Mouse (Mus musculus): ENCODE results near the gene Mtrex.

The Mtrex gene

DNA sequence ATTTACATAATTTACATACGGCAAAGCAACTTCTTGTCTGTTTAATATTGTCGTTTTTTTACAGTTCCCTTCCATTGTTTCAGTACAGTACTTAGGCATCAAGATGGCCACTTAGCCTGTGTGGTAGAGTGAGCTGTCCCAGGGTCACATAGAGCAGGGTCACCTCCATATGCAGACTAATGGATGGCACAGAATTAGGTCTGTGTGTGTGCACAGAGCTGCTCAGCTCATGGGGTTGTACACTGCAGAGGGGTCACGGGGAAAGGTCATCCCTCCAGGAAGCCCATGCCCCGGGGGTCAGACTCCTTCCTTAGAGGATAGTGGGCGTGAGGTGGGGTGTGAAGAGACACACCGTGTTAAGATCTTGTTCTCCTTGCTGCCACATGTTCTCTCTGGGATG is 101.7 kb downstream of the Mtrex start:
- DNase-seq (ENCODE audit: low spot score) = no peak

DNA sequence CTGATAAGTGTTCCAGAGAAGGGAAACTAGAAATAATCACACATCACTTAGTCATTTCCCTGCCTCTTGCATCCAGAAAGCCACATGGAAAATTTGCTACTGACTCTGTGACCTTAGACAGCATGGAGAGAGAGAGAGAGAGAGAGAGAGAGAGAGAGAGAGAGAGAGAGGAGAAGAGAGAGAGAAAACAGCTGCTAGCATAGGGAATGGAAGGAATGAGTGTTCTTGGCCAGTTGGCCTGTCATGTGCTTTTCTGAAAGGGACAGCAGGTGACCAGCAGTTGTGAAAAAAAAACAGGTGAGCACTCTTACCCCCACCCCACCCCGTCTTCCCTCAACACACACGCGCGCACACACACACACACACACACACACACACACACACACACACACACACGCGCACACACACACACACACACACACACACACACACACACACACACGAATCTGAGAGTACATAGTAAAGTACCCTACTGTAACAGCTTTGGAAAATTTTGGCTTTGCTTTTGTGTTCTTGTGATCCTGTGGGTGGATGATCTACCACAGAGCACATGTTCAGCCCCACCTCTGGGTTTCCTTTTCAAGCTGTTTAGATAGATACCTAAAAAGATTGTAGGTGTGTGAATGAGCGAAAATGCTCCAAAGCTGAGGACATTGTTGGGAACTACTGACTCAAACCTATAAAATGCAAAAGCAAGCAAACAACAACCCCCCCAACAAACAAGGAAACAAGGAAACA is 103.1 kb downstream of the Mtrex start:
- DNase-seq (ENCODE audit: low spot score) = no peak

DNA sequence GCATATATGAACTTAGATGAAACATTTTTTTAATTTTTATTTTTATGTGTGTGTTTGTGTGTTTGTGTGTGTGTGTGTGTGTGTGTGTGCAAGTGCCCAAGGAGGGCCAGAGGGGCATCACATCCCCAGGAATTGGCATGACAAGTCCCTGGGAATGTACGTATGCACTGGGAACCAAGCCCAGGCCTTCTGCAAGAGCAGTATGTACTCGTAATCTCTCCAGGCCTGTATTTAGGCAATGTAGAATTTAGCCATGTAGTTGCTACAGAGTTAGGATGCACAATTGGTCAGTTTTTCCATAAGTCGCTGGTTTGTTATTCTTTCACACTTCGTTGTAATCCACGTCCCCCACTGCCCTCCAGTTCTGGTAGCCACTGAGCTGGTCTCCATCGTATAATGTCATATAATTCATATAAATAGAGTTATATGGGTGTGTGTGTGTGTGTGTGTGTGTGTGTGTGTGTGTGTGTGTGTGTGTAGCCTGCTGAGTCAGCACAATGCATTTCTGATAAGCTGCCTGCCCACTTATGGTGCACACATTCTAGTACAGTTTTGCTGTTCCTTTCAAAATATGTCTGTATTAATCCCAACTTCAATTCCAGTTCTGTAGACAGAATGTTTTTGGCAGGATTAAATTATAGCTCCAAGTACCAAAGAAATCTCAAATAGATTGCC is 103.8 kb downstream of the Mtrex start:
- no peak for DNase-seq (ENCODE audit: low spot score)

DNA sequence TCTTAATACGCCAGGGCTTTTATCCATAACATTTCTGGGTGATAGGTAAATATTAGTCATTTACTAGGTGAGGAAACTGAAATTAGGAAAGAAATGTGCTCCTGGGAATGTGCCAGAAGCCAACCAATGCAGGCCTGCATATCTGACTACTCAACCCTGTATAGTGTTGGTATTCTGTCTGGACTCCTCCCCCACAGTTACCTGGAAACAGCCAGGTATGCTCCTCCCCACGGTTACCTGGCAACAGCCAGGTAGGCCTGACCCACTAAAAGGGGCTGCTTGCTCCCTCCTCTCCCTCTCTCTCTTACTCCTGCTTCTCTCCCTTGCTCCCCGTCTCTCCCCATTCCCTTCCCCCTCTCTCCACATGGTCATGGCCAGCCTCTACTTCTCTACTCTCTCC is 104.8 kb downstream of the Mtrex start:
- DNase-seq (ENCODE audit: low spot score) = no peak

DNA sequence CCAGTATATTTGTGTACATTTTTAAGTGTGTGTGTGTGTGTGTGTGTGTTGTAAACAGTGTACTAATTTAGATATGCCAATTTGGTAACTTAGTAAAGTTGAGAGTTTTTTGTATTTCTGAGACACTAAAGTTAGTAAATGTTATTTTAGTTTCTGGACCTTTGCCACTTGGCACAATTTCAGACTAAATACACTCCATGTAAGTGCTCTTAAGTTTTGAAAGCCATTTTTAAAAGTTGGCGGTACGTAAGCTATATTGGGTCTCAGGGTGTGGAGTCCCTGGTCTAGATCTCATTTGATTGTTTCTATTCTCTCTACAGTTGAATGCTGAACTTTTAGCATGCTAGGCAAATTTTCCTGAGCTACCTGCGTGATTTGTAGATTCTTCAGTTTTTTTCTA is 109.1 kb downstream of the Mtrex start:
- DNase-seq (ENCODE audit: low spot score) = no peak
